Mouse (Mus musculus): ENCODE results near the gene Gm10409. TPM values are rescaled to one million over a fixed set of nuclear protein-coding genes. Genes with fewer than 3 reads are reported as not detected.
"Not testable (repeated sequence)": the region's sequence is repeated elsewhere in the genome, so short reads cannot be mapped to it uniquely, and the experiment has no call there.

Gene Gm10409
- 0.93 and 1.2 TPM in 2 replicates for polyA plus RNA-seq (2014; fragmentation: Nextera tagmentation; extraction: Ambion mirVana)

DNA sequence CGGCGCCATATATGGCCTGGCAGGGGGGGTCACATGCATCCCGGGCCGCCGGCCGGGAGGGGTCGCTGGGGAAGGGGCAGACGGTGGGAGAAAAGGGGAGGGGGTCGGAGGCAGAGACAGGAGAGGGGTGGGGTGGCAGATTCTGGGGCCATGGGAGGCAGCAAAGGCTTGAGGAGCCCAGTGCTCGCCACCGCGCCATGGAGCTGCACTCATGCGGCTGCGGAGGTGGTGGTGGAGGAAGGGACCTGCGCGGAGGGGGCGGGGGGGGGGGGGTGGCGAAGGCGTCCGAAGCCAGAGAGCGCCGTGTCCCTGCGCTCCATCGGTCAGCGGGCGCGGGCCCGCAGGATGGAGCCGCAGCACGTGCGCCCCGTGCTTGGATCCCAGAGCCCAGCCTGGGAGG lies at the start of gene Gm10409:
TSS of gene Gm10409 (plus strand) at position 301 of the 400 bp plus-strand sequence.
- not testable (repeated sequence) for H3K4me2 ChIP-seq (ENCODE audit: low read depth, severe bottlenecking); H3K27me3 ChIP-seq (ENCODE audit: control insufficient read depth, insufficient read depth, low read length); H3K9me3 ChIP-seq (ENCODE audit: control insufficient read depth, low read length); H3K27ac ChIP-seq (replicated peaks; ENCODE audit: low read depth, low read length); H3K36me3 ChIP-seq (ENCODE audit: control insufficient read depth, insufficient read depth, low read length); H3K4me3 ChIP-seq (ENCODE audit: low read depth, low read length); H3K4me1 ChIP-seq (ENCODE audit: control insufficient read depth, insufficient read depth, low read length); H3K9ac ChIP-seq (ENCODE audit: low read length); ATAC-seq (ENCODE audit: insufficient number of reproducible peaks, low FRiP score, low TSS enrichment, low read depth); DNase-seq (ENCODE audit: low spot score)
- no CpG with 5 or more reads among the region's 32 CpGs for WGBS

DNA sequence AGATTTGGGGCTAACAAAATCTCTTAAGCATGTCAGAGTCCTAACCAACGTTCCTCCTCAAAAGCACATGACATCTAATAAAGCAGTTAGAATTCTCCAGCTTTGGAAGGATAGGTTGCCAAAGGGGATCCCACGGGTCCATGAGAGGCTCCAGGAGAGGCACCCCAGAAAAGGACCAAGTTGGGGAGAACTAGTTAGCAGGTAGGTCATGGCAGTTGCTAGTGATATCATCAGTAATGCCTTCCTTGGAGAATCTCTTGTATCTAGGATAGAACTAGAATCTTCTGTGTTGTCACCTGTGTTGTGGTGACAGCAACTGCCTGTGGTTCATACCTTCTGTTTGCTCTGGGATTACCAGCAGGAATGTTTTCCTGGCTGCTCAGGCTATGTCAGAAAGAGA lies 17.6 kb upstream of the Gm10409 start, which contains the start of gene Gm10413:
TSS of gene Gm10413 (plus strand) at position 301 of the 400 bp plus-strand sequence.
- no CpG with 5 or more reads among the region's 2 CpGs for WGBS

DNA sequence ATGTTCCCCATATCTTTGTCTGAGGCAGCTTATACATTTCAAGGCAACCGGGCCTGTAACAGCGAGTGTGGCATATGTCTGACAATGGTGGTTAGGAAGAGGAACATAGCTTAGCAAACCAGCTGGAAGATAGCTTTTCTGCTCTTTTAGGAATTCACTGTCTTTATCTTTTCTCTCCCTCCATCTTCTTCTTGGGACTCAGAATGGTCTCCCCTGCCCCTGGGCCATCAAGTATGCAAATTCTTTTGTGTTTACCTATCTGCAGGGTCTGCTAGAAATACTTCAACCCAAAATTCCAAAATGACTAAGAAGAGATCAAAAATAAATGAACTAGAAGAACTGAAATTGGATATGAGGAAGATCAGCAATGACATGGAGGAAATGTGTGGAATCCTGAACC lies 15.4 kb downstream of the Gm10409 start, which contains the start of gene Gm3005:
TSS of gene Gm3005 (plus strand) at position 301 of the 400 bp plus-strand sequence.
- not testable (repeated sequence) for H3K36me3 ChIP-seq (ENCODE audit: control insufficient read depth, insufficient read depth, low read length); H3K27ac ChIP-seq (replicated peaks; ENCODE audit: low read depth, low read length); H3K9ac ChIP-seq (ENCODE audit: low read length); ATAC-seq (ENCODE audit: insufficient number of reproducible peaks, low FRiP score, low TSS enrichment, low read depth); H3K9me3 ChIP-seq (ENCODE audit: control insufficient read depth, low read length); DNase-seq (ENCODE audit: low spot score); H3K4me1 ChIP-seq (ENCODE audit: control insufficient read depth, insufficient read depth, low read length); H3K4me2 ChIP-seq (ENCODE audit: low read depth, severe bottlenecking); H3K27me3 ChIP-seq (ENCODE audit: control insufficient read depth, insufficient read depth, low read length); H3K4me3 ChIP-seq (ENCODE audit: low read depth, low read length)
- WGBS, result no CpG with 5 or more reads among the region's 2 CpGs

More for the DNA sequence above, 17.6 kb upstream of the Gm10409 start, which contains the start of gene Gm10413:
- H3K36me3 ChIP-seq (ENCODE audit: control insufficient read depth, insufficient read depth, low read length); ATAC-seq (ENCODE audit: insufficient number of reproducible peaks, low FRiP score, low TSS enrichment, low read depth); H3K27me3 ChIP-seq (ENCODE audit: control insufficient read depth, insufficient read depth, low read length); H3K27ac ChIP-seq (replicated peaks; ENCODE audit: low read depth, low read length); H3K4me2 ChIP-seq (ENCODE audit: low read depth, severe bottlenecking); H3K9me3 ChIP-seq (ENCODE audit: control insufficient read depth, low read length); H3K9ac ChIP-seq (ENCODE audit: low read length); H3K4me3 ChIP-seq (ENCODE audit: low read depth, low read length); H3K4me1 ChIP-seq (ENCODE audit: control insufficient read depth, insufficient read depth, low read length); DNase-seq (ENCODE audit: low spot score): not testable (repeated sequence)

DNA sequence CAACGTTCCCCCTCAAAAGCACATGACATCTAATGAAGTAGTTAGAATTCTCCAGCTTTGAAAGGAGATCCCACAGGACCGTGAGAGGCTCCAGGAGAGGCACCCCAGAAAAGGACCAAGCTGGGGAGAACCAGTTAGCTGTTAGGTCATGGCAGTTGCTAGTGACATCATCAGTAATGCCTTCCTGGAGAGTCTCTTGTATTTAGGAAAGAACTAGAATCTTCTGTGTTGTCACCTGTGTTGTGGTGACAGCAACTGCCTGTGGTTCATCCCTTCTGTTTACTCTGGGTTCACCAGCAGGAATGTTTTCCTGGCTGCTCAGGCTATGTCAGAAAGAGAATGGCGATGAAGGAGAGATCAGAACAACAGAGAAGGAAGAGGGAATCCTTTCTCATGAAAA lies 36.7 kb downstream of the Gm10409 start, which contains the start of gene Gm10408:
TSS of gene Gm10408 (plus strand) at position 301 of the 400 bp plus-strand sequence.
- H3K9me3 ChIP-seq (ENCODE audit: control insufficient read depth, low read length); DNase-seq (ENCODE audit: low spot score); H3K27ac ChIP-seq (replicated peaks; ENCODE audit: low read depth, low read length); H3K36me3 ChIP-seq (ENCODE audit: control insufficient read depth, insufficient read depth, low read length); H3K4me2 ChIP-seq (ENCODE audit: low read depth, severe bottlenecking); ATAC-seq (ENCODE audit: insufficient number of reproducible peaks, low FRiP score, low TSS enrichment, low read depth); H3K4me1 ChIP-seq (ENCODE audit: control insufficient read depth, insufficient read depth, low read length); H3K9ac ChIP-seq (ENCODE audit: low read length); H3K4me3 ChIP-seq (ENCODE audit: low read depth, low read length); H3K27me3 ChIP-seq (ENCODE audit: control insufficient read depth, insufficient read depth, low read length): not testable (repeated sequence)
- no CpG with 5 or more reads among the region's 3 CpGs for WGBS

Other genes with a start within 250 kb of the Gm10409 start
- gene Gm5795, start 224.4 kb upstream of the Gm10409 start, polyA plus RNA-seq (2014; fragmentation: Nextera tagmentation; extraction: Ambion mirVana), result not detected in 2 replicates
- 7.2 and 7.7 TPM in 2 replicates for gene D830030K20Rik, start 204.1 kb upstream of the Gm10409 start, polyA plus RNA-seq (2014; fragmentation: Nextera tagmentation; extraction: Ambion mirVana)
- gene Gm2956, start 80.0 kb upstream of the Gm10409 start, polyA plus RNA-seq (2014; fragmentation: Nextera tagmentation; extraction: Ambion mirVana), result not detected in 2 replicates
- not detected in 2 replicates for gene Gm10413, start 17.5 kb upstream of the Gm10409 start, polyA plus RNA-seq (2014; fragmentation: Nextera tagmentation; extraction: Ambion mirVana)
- gene Gm3005, start 15.5 kb downstream of the Gm10409 start, polyA plus RNA-seq (2014; fragmentation: Nextera tagmentation; extraction: Ambion mirVana), result 0.65 and 0.83 TPM in 2 replicates
- not detected in 2 replicates for gene Gm10408, start 36.8 kb downstream of the Gm10409 start, polyA plus RNA-seq (2014; fragmentation: Nextera tagmentation; extraction: Ambion mirVana)
- gene Gm3012, start 221.9 kb downstream of the Gm10409 start, polyA plus RNA-seq (2014; fragmentation: Nextera tagmentation; extraction: Ambion mirVana), result not detected in 2 replicates
- 0.93 and 1.2 TPM in 2 replicates for gene Gm3020, start 239.4 kb downstream of the Gm10409 start, polyA plus RNA-seq (2014; fragmentation: Nextera tagmentation; extraction: Ambion mirVana)